Mouse (Mus musculus): ENCODE measurements around the gene Marf1. TPM values are rescaled to one million over a fixed set of nuclear protein-coding genes. Genes with fewer than 3 reads are reported as not detected.

Gene Marf1
- total RNA-seq, 2 experiments from 2014 or later = 17.5 to 18.8 TPM

DNA sequence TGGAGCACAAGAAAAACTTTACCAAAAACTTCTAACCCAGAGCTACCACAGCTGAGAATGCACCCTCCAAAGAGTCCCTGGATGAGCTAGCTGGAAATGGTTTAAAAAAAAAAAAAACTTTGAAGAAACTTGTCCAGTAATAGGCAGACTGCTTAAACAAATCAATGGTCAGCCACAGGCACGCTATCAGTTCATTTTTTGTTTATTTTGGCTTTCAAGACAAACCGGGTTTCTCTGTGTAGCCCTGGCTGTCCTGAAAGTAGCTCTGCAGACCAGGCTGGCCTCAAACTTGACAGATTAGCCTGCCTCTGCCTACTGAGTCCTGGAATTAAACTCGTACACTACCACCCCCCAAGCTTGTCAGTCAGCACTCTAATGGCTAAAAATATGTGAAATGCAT is 19.9 kb downstream of the Marf1 start:
- intact Hi-C loops (cut with DNase I) = no loop called here
- DNase-seq = no peak

DNA sequence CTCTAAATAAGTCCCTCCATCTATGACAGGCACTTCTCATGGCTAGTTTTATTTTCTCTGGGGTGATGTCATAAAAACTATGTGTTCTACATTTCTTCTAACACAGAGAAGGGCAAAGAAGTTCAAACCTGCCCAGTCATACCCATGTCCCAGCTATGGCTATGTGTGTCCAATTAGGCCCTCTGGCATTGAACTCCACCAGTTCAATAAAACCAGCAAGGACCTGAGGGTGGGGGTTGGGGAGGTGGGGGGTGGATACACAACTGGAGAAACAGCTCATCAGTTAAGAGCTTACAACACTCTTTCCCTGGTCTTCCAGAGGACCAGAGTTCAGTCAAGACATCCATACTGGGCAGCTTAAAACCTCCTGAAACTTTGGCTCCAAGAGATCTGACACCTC is 24.0 kb downstream of the Marf1 start:
- DNase-seq = no peak
- intact Hi-C loops (cut with DNase I) = no loop called here

DNA sequence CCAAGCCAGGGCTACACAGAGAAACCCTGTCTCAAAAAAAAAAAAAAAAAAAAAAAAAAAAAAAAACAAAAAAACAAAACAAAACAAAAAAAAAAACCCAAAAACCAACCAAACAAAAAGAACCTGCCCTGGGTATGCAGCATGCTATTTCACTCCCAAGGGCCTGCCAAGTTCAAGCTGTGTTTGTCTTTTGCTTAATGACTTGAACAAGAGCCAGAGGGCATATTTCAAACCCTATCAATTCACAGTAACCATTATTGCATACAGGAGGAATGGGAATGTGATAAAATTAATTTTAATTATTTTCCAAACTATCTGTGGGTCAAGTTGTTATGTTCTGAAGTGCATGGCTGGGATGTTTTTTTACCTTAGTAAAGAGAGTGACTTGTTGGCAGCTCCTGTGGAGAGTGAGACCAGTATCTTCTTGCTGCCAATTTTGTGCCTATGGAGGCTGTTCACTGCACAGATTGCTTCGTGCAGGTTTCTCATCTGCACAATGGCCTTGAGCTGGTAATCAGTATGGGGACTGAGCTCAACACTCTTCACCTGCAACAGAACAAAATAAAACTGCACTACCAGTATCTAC is 25.1 kb downstream of the Marf1 start:
- intact Hi-C loops (cut with DNase I) = no loop called here
- DNase-seq = no peak

DNA sequence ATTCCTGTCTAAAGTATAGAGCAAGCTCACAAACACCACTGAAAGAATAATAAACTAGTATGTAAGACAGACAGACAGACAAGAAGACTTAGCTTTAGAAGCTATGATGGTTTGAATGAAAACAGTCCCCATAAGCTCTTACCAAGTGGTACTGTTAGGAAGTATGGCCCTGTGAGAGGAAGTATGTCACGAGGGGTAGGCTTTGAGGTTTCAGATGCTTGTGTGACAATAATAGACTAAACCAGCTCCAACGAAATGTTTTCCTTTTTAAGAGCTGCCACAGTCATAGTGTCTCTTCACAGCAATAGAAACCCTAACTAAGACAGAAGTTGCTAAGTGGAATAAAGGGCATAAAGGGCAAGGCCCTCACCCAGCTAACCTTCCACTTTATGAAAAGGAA is 28.1 kb downstream of the Marf1 start:
- intact Hi-C loops (cut with DNase I) = no loop called here

DNA sequence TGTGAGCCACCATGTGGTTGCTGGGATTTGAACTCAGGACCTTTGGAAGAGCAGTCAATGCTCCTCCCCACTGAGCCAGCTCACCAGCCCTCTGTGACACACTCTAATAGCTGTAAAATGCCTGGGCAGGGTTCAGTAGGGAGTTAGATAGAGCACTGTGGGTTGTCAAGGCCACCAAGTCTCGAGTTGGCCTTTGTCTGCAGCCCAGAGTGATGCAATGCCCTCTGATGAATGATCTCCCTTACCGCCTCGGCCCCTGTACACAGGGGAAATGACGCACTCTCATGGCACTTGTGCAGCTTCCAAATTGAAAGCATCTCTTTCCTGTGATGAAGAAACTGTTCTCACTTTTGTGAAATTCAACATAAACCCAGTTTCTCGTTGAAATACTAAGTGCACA is 31.3 kb downstream of the Marf1 start:
- intact Hi-C loops (cut with DNase I) = no loop called here
- DNase-seq = no peak

More for the DNA sequence above, 28.1 kb downstream of the Marf1 start:
- no peak for DNase-seq

DNA sequence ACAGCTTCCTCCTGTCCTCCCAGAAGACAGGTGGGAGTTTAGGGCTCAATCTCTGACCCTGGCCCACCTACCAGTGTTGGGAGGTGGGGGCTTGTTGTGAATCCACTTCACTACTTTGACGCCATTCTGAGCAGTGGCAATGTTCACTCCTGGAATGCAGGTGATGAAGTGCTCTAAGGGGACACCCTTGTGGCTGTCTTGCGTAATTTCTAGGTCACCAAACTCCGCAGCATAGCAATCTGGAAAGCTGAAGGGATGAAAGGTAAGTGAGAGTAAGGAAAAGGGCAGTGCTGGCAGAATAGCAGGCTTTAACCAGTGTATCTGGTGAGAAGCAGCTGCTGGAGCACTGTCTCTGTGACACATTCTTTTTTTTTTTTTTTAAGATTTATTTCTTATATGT is 31.8 kb downstream of the Marf1 start:
- intact Hi-C loops (cut with DNase I) = no loop called here
- no peak for DNase-seq

DNA sequence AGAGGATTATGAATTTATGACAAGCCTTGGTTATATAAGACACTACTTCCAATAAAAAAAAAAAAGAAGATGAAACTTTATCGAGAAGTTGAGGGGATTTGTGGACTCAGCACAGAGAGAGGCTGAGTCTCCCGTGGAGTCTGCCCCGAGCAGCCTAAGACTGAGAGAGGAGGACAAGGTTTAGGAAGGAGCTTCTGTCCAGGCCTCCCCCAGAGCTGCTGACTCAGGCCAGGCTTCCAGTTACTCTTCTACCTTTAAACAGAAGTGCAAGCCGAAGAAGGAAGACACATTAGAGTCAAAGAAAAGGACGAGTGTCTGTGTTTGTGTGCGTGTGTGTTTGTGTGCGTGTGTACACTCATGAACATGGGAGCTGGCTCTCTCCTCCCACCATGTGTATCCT is 32.4 kb downstream of the Marf1 start:
- intact Hi-C loops (cut with DNase I) = no loop called here
- no peak for DNase-seq

DNA sequence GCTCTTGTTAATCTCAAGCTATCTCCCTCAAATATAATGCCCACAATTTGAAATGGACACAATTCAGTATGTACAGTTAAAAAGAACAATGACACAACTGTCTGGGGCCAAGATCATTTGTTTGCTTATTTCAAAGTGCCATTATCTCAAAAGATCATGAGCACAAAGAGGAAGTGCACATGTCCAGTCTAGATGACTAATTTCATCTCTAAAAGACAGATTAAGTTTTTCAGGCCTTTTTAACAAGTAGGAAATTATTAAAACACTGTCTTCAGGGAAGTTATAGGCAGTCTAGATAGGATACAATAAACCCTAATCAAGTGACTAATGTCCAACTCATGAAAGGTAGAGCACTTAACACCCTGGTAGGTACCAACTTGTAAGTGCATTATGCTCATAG is 34.2 kb downstream of the Marf1 start:
- DNase-seq = no peak
- intact Hi-C loops (cut with DNase I) = loop anchor here (10.0 kb wide), 2 partner anchors 224 to 334 kb away; partner anchors contain the start of genes Mpv17l and Pdxdc1

DNA sequence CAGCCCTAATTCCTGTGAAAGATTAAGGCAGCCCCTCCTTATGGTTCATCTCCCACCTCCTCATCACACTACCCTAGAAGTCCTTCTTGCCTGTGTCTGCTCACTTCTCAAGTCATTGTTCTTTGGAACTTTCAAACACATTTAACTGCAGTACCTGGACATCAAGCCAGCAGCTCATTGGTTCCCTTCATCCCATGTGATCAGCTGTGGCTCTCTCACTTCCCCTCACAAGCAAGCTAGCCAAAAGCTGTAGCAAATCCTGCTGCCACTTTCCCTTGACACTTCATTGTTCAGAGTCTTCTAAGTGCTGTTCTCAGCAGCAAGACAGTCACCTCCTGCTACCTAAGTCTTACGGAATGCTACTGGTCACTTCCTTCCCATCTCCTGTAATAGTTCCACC is 37.9 kb downstream of the Marf1 start:
- intact Hi-C loops (cut with DNase I) = loop anchor here (10.0 kb wide), 2 partner anchors 220 to 330 kb away; partner anchors contain the start of genes Mpv17l and Pdxdc1

DNA sequence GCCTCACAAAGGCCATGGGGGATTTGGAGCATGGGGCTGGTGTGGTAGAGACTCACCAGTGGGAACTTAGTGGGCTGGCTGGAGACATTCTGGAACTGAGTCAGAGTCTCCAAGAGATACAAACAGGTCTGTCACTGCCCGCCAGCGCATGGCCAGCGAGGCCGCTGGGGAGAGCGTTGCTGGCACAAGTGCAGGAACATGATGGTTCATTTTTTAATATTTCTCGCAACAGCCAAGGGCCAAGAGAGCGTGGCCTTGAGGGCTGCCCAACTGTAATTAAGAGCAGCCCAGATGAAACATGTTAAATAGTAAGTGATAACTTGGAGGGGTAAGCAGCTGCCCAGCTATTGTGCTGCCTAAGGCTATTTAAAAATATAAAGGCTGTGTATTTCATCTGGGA is 38.4 kb downstream of the Marf1 start:
- no peak for DNase-seq
- intact Hi-C loops (cut with DNase I) = loop anchor here (10.0 kb wide), 2 partner anchors 220 to 330 kb away; partner anchors contain the start of genes Mpv17l and Pdxdc1

More for the DNA sequence above, 37.9 kb downstream of the Marf1 start:
- DNase-seq = no peak

DNA sequence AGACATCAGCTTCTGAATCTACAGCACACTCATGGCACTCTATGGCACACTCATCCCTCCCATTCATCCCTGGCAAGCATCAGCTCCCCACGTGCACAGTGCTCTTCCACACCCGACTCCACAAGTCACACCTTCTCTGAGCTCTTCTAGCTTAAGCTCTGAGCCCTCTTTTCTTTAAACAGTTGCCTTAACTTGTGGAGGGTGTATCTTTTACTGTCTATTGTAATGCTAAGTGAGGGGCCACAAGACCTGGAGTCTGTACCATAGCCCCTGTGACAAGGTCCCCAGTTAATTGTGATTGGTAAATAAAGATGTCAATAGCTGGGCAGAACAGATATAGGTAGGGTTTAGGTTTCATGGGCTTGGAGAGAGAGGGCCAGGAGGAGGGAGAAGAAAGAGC is 39.2 kb downstream of the Marf1 start:
- intact Hi-C loops (cut with DNase I) = loop anchor here (10.0 kb wide), 2 partner anchors 219 to 329 kb away; partner anchors contain the start of genes Mpv17l and Pdxdc1
- DNase-seq = no peak

DNA sequence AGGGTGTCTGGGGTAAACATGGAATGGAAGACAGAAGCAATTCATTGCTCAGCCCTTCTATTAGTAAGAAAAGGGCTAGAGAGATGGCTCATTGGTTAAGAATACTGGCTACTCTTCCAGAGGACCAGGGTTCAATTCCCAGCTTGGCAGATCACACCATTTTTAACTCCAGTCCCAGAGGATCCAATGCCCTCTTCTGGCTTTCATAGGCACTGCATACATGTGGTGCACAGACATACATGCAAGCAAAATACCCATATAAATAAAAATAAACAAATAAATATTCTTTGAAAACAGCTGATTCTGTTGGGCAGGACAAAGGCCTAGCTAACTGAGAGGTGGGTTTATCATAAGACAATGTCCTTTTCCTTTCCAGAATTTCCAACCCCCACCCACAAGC is 40.6 kb downstream of the Marf1 start:
- DNase-seq = no peak
- intact Hi-C loops (cut with DNase I) = loop anchor here (10.0 kb wide), 2 partner anchors 218 to 328 kb away; partner anchors contain the start of genes Mpv17l and Pdxdc1

DNA sequence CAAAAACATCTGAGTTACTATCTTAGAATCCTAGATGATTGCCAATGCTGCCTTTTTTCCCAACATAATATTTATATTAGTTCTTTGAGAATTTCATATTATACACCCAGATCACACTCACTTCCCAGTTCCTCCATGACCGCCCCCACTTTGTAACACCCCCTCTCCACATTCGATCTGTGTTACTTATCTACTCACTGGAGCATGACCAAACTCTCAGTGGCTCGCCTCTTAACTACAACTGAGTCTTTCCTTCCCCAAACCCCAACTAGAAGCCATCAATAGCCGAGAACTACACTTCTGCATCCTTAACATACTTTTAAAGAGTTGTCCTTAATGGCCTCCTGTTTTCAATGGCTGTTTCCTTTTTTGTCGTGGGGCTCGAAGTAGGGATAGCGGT is 41.6 kb downstream of the Marf1 start:
- DNase-seq = no peak
- intact Hi-C loops (cut with DNase I) = loop anchor here (10.0 kb wide), 2 partner anchors 217 to 327 kb away; partner anchors contain the start of genes Mpv17l and Pdxdc1

DNA sequence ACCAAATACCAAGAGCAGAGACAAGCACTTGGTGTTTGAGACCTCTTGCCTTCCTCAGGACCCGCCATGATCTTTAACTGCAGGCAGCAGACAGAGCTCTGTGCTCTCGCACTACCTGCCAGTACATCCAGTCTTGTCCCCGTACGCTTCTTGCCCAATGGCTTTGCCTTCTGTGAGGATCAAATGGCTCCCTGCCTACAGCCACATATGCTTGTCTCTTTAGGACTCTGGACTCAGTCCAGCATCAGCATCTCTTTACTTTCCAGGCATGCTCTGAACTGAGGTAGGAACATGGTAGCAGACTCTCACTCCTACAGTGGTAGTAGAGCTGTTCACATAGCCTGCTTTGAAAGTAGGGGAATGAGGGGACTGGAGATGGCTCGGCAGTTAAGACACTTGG is 42.2 kb downstream of the Marf1 start:
- no peak for DNase-seq
- intact Hi-C loops (cut with DNase I) = loop anchor here (10.0 kb wide), 2 partner anchors 216 to 326 kb away; partner anchors contain the start of genes Mpv17l and Pdxdc1

DNA sequence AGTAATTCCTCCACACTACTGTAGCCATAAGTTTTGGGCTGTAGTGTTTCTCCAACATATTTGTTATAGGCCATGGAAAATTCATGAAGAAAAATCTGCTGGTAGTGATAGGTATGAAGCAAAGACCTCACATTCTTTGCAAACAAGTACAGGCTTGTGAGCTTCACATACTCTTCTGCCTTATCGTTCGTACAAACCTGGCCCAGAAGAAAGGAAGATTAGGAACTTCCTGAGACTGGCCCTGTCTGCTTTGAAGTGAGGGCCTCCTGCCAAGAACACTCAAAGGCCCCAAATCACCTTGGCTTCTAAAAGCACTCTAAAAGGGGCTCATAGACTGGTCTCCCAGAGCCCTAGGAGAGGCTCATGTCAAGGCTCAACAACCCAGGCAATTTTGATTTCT is 45.9 kb downstream of the Marf1 start:
- intact Hi-C loops (cut with DNase I) = no loop called here
- no peak for DNase-seq

DNA sequence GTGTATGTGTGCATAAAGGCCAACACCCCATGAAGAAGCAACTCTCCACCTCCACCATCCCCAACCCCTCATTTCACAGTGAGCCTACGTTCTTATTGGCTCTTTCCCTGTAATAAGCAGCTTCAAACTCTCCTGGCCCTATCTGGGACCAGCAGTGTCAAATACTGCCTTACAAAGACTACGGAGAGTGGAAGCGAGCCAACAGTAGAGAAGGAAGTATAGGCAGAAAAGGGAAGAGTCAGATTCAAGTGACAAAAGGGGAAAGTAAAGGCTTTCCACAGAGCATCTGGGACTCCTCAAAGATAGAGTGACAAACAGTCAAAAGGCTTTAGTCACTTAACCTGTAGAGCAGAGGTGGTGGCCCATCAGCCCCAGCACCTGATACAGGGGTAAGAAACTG is 50.4 kb downstream of the Marf1 start:
- intact Hi-C loops (cut with DNase I) = no loop called here
- DNase-seq = no peak

DNA sequence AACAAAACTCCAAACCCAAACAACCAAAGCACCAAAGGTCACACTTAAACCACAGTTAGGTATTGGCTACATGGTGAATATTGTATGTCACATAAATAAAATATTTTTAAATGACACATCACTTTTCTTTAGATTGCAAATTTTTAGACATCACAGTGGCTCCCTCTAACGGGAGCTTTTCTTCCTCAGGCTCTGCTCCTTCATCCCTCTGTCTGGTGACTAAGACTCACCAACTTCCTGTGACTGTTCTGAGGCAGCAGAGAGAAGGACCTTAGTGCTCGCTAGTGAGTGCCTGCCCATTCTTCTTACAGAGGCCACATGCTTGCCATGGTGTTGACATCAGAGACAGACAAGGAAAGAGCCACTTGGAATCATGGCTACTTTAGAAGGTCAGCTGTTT is 51.0 kb downstream of the Marf1 start:
- intact Hi-C loops (cut with DNase I) = no loop called here
- no peak for DNase-seq

DNA sequence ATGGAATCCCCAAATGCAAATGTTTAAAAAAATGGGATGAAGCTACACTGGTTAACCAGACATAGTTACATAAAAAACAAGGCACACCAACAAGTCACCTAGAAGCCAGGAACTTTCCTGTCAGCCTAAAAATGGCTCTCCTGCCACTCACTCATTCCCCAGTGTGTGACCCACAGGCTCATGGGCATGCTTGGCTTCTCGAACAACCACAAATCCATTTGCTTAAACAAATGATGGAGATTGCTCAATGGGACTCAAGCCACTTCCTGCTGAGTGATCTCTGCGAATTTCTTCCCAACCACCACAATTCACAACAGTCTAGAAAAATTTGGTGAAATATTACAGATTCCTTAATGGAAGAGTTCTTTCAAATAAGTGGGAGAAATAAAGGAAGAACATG is 52.2 kb downstream of the Marf1 start:
- intact Hi-C loops (cut with DNase I) = no loop called here
- no peak for DNase-seq

DNA sequence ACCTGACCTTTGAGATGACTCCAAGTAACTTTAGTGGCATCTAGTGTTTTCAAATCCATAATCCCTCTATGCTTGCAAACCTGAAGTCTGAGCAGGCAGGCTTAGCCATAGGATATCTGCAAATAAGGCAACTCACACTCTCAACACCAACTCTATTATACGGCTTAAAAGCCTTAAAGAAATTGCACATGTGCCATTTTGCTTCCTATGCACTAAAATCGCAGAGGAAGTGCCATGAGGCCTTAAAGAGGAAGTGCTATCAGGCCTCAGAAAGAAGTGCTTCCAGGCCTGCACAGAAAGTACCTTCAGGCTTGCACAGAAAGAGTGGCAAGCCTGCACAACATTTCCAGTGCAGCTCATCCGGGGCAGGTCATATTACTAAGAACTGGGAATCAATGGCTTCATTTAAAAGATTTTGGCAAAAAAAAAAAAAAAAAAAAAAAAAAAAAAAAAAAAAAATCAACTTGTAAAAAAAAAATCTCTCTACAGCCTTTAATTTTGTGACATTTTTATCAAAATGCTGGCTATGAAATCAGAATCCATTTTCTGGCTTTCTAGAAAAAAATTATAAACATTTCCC is 53.4 kb downstream of the Marf1 start:
- intact Hi-C loops (cut with DNase I) = no loop called here
- DNase-seq = no peak

DNA sequence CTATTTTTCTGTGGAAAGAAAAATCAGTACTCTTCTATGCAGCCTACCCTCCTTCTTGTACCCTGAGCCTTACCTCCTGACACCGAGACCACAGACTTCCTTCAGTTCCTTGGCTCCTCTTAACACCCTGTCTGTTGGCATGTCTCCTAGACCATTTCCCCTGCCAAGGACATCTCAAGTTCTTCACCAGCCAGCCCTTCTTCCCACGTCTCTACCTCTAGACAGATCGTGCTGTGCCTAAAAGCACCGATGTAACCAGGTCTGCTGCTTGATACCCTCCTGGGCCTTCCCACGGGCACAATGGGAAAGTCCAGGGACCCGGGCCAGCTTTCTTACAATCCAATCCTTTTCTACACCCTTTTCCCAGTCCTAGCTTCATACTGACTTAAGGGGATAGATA is 57.3 kb downstream of the Marf1 start:
- intact Hi-C loops (cut with DNase I) = no loop called here
- no peak for DNase-seq

DNA sequence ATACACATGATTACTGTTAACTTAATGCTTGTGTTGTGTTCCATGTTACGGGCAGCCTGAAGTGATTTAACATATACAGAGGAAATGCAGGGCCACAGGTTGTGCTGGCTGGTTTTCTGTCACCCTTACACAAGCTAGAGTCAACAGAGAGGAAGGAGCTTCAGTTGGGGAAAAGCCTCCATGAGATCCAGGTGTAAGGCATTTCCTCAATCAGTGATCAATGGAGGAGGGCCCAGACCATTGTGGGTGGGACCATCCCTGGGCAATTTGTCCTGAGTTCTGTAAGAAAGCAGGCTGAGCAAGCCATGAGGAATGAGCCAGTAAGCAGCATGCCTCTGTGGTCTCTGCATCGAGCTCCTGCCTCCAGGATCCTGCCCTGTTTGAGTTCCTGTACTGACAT is 71.4 kb downstream of the Marf1 start:
- no peak for DNase-seq
- intact Hi-C loops (cut with DNase I) = no loop called here

DNA sequence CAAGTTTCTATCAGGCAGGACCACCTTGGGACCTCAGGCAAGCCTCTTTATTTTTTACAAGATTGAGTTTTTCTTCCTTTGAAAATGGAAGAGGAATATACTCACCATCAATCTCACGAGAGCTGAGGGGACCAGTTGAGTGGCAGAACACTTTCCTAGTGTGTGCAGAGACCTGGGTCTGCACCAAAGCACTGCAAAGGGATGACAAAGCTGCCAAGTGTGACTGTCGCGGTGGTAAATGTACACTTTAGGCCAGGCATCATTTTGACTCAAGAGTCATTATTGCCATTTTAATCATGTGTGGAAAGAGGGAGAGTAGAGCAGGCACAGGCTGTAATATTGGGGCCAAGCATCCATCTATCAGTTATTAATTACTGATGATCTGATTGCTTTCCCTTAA is 73.9 kb downstream of the Marf1 start:
- DNase-seq = no peak
- intact Hi-C loops (cut with DNase I) = no loop called here

Data from gastrocnemius, postnatal 36 days (tissue).